Mouse (Mus musculus) kidney, adult 2 months (tissue): Measurements from ENCODE around the gene Wwc1. TPM values are rescaled to one million over a fixed set of nuclear protein-coding genes. Genes with fewer than 3 reads are reported as not detected.

Experiments
- DNase-seq: peaks from one replicate; pipeline ENCODE4 v3.0.0; 2021
- H3K27ac ChIP-seq: fragments of 200-500 bp; 2 replicates; pipeline ENCODE4 v1.5.1; 2012; ENCODE audit warnings: low read depth, low read length, control low read depth, inconsistent platforms; ENCODE audit not compliant: insufficient read depth
- H3K27me3 ChIP-seq: fragments of 200-500 bp; replicated peaks from 2 replicates; pipeline ENCODE4 v1.6.1; 2012; ENCODE audit warnings: mild to moderate bottlenecking, moderate library complexity, low read length, inconsistent platforms; ENCODE audit not compliant: control insufficient read depth, insufficient read depth
- H3K36me3 ChIP-seq: fragments of 200-500 bp; 2 replicates; pipeline ENCODE4 v1.6.1; 2012; ENCODE audit warnings: mild to moderate bottlenecking, moderate library complexity, low read length, inconsistent platforms; ENCODE audit not compliant: control insufficient read depth, insufficient read depth
- H3K4me1 ChIP-seq: fragments of 200-500 bp; 2 replicates; pipeline ENCODE4 v1.6.1; 2011; ENCODE audit warnings: low read length; ENCODE audit not compliant: control insufficient read depth, insufficient read depth
- H3K4me3 ChIP-seq: fragments of 200-500 bp; 2 replicates; pipeline ENCODE4 v1.5.1; 2011; ENCODE audit warnings: mild to moderate bottlenecking, low read depth, low read length, control low read depth; ENCODE audit not compliant: insufficient read depth
- CTCF ChIP-seq: fragments of 200-500 bp; conservative IDR thresholded peaks from 2 replicates; pipeline ENCODE4 v1.5.1; 2011; ENCODE audit warnings: low read depth, mild to moderate bottlenecking, control low read depth, low read length, moderate library complexity, mixed read lengths; ENCODE audit not compliant: insufficient read depth, insufficient read length
- POLR2A ChIP-seq: fragments of 200-500 bp; IDR thresholded peaks from one replicate; pipeline ENCODE4 v1.6.1; 2011; ENCODE audit warnings: low read depth, low read length, control low read depth
- WGBS: fragments of 180-500 bp; shearing (Covaris S2); methylation state at CpG from one replicate; pipeline ENCODE4 v1.1.7; 2018; 5-methylcytosine and 5-hydroxymethylcytosine counted together
- polyA plus RNA-seq: library from polyadenylated mRNA; depleted of rRNA; stranded (reverse); fragments of >200 nt; gene quantifications from 2 replicates; pipeline ENCODE4 v1.2.3, GENCODE M21; 2012

Gene Wwc1
- polyA plus RNA-seq, 1 experiment: 91.9 TPM

DNA sequence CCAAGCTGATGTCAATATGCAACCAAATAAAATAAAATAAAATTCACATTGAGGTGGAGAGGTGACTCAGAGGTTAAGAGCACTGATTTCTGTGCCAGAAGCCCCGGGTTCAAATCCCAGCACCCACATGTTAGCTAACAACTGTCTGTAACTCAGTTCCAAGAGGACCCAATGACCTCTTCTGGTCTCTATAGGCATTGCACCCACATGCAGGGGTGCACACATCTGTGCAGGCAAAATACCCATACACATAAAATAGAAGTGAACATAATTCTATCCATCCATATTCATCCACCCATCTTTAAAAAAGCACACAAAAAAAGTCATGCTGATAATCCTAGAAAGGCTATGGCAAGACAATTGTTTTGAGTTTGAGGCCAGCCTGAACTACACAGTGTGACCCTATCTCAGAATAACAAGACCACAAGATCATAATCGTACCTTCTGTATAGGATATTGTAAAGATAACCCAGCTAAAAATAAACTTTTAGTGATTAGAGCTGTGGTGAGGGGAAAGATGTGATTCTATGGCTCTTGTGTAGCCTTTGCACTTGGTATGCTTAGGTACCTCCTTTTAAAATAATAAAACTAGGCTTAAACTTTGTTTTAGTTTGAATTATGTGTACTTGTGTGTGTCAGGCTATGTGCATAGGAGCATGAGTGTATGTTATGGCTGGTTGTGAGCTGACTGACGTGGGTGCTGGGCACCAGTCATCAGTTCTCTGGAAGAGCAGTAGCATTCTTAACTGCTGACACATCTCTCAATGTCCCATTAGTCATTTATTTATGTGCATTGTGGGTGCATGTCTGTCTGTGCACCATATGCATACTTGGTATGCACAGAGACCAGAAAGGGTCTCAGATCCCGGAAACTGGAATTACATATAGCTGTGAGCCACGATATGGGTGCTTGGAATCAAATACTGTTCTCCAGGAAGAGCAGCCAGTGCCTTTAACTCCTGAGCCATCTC is 142.9 kb downstream of the Wwc1 start:
- Histone ChIP-seq H3K27me3 (no peaks in the 10 kb centered on the region), H3K4me1 (peaks cover 7% of the 10 kb centered on the region), H3K36me3 (peaks cover 2% of the 10 kb centered on the region; the same call in 1 of the 2 replicates), H3K4me3 (no peak overlapping the region), H3K27ac (no peak overlapping the region)
- TF ChIP-seq CTCF (no peak), POLR2A (no peak)
- WGBS: 82% methylated on average over 5 of the region's 5 CpGs
- no peak for DNase-seq

DNA sequence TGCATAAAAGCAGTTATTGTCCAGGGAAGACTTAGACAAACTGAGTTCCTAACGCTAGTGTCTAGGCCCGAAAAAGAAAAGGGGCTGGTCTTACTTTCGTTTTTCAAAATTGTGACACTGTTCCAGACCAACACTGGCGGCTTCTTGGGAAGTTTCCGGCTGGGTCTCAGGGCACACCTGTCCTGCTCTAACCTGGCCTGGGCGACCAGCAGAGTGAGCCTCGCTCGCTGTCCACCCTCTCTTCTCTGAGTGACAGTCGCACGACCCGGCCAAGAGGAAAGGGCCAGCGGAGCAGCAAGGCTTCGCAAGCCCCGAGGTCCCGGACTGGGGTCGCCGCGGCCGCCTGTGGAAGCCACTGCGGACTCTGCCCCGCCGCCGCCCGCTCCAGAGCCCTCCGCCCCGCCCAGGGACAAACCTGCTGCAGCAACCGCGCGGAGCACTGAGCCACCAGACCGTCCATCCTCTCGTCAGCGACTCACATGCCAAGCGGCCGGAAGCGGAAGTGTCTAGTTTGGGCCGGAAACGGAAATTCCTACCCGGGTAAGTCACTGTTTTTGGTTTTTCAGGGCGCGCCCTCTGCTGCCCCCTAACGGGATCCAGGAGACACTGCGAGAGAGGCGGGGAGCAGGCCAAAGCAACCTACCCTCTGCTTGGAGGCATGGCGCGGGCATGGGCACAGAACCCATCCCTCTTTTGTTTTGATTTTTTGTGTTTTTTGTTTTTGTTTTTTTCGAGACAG is 146.1 kb downstream of the Wwc1 start, which contains the start of gene Rars:
Rars (minus strand) TSS at position 485 of the 739 bp plus-strand sequence.
- peaks cover 7% of the 10 kb centered on the region for H3K4me1 ChIP-seq
- peak within 1 kb of the TSS; percentile 100 for H3K4me3 ChIP-seq
- peak within 1 kb of the TSS; percentile 52 for H3K27ac ChIP-seq
- no peaks in the 10 kb centered on the region for H3K27me3 ChIP-seq
- peaks cover 1% of the 10 kb centered on the region for H3K36me3 ChIP-seq
- under 1% methylated on average over 46 of the region's 46 CpGs for WGBS
- peak; percentile 97 for DNase-seq
- peak; percentile 84 for TF ChIP-seq CTCF
- TF ChIP-seq POLR2A: peak; percentile 32

DNA sequence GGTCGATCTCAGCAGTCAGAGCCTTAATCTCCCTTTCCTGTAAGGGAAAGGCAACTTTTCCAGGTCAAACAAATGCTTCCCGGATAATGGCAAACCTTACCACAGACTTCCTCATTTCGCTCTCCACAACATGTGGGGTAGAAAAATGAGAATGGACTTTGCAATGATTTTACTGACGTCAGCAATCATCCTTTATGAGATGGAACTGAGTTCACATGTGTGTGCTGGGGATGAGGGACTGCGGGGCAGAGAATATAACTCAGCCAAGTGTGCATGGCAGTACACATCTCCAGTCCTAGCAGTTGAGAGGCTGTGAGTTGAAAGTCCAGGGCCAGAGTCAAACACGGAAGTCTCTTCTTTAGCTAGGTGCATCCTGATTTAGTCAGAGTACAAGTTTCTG is 147.1 kb downstream of the Wwc1 start:
- Histone ChIP-seq H3K27me3 (no peaks in the 10 kb centered on the region), H3K36me3 (peaks cover 4% of the 10 kb centered on the region), H3K4me3 (peak overlapping the region; percentile 20; the same call in 1 of the 2 replicates), H3K4me1 (peaks cover 7% of the 10 kb centered on the region), H3K27ac (no peak overlapping the region)
- peak; percentile 27 for DNase-seq
- TF ChIP-seq POLR2A (no peak), CTCF (no peak)
- 51% methylated on average over 6 of the region's 6 CpGs for WGBS

DNA sequence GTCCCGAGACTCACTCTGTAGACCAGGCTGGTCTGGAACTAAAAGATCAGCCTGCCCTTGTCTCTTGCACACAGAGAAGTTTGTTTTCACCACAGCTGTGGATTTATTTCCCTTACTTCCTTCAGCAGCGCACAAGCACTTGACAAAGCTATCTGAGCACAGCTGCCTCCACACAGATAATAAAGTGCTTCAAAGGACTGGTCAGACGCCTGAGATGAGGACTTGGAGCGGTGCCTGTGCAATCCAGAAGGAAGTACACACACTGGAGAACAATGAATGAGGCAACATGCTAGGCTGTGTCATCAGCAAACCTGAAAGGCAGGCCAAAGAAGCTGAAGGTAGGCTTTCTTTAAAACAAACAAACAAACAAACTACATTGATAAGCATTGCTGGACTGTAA is 148.2 kb downstream of the Wwc1 start:
- Histone ChIP-seq H3K4me3 (no peak overlapping the region), H3K27ac (no peak overlapping the region), H3K4me1 (peaks cover 7% of the 10 kb centered on the region), H3K36me3 (peaks cover 8% of the 10 kb centered on the region), H3K27me3 (no peaks in the 10 kb centered on the region)
- DNase-seq: no peak
- no peak for TF ChIP-seq CTCF
- no peak for TF ChIP-seq POLR2A
- 56% methylated on average over 4 of the region's 4 CpGs for WGBS

DNA sequence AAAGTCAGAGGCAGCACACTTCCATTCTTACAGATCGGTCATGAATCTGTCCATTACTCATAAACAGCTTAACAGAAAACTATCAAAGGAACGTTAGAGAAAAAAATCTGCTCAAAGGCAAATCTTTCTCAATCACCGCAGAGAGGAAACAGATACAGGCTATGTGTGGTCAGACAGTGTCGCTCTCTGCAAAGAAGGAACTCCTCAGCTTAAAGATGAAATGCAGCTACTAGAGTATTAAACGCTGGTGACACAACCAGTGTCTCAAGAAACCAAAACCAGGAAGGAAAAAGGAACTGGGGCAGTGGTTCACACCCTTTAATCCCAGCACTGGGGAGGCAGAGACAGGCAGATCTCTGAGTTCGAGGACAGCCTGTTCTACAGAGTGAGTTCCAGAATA is 152.6 kb downstream of the Wwc1 start:
- H3K27ac ChIP-seq: no peak overlapping the region
- DNase-seq: no peak
- peaks cover 17% of the 10 kb centered on the region for H3K36me3 ChIP-seq
- TF ChIP-seq CTCF: no peak
- no peak for TF ChIP-seq POLR2A
- H3K4me1 ChIP-seq: no peaks in the 10 kb centered on the region
- no peak overlapping the region for H3K4me3 ChIP-seq
- H3K27me3 ChIP-seq: no peaks in the 10 kb centered on the region
- 92% methylated on average over 6 of the region's 6 CpGs for WGBS

DNA sequence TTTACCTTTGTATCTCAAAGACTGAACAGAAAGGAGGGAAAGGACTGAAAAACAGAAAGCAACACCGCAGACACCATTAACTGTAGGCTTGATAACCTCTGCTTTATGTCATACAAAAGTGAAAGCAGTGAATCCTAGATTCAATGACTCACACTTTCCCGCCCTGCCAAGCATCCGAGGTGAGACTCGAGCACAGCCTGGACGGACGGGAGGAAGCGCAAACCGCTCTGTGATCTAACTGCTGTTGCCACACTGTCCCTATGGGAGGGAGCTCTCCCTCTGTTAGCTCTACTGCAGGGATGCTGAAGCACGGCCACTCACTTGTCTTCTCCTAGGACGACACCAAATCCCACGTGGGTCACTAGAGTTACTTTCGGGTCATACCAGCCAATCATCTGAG is 164.0 kb downstream of the Wwc1 start:
- Histone ChIP-seq H3K27ac (no peak overlapping the region), H3K4me3 (no peak overlapping the region), H3K4me1 (no peaks in the 10 kb centered on the region), H3K27me3 (no peaks in the 10 kb centered on the region), H3K36me3 (peaks cover 23% of the 10 kb centered on the region)
- 88% methylated on average over 12 of the region's 12 CpGs for WGBS
- TF ChIP-seq POLR2A (no peak), CTCF (no peak)
- no peak for DNase-seq

DNA sequence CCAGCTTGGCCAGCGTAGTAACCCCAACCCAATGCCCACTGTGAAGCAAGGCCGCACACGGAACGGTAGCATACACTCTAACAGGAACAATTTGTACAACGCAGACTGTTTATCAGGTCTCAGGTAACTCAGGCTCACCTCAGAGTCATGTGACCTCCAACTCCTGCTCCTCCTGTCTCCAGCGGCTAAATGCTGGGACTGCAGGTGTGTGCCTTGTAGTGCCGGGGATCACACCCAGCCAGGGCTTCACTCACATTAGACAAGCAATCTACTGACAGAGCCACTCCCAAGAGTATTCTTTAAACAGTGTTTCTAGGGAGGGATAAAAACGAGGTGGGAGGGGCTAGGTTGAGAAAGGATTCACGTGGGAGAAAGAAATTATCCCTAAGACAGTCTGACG is 168.9 kb downstream of the Wwc1 start:
- H3K27ac ChIP-seq: no peak overlapping the region
- no peak for DNase-seq
- 86% methylated on average over 10 of the region's 10 CpGs for WGBS
- peaks cover 13% of the 10 kb centered on the region for H3K36me3 ChIP-seq
- H3K27me3 ChIP-seq: no peaks in the 10 kb centered on the region
- TF ChIP-seq POLR2A (no peak), CTCF (no peak)
- H3K4me3 ChIP-seq: no peak overlapping the region
- H3K4me1 ChIP-seq: no peaks in the 10 kb centered on the region
